Mouse (Mus musculus) thymus, postnatal 14 days (tissue): ENCODE results near the gene Mxi1.

Experiments
- DNase-seq: peaks from one replicate; pipeline ENCODE4 v3.0.0; 2021

Mxi1 gene

DNA sequence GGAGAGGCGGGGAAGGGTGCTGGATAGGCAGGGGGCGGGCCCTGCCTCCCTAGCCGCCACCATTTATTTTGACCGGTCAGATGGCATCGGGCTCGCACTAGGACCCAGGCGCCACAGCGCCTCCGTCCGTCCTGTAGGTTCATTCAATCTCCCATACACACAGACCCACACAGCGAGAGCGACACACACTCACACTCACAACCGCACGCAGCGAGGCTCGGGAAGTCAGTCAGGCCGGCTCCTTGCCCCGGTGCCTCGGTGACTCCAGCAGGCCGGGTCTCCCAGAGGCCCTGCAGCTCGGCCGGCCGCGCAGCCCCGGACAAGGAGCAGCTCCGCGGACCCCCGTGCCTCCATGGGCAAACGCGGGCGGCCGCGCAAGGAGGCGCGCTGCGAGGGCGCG, at the start of gene Mxi1:
TSS of gene Mxi1 (plus strand) at position 171 of the 400 bp plus-strand sequence.
- peak; percentile 60 for DNase-seq

DNA sequence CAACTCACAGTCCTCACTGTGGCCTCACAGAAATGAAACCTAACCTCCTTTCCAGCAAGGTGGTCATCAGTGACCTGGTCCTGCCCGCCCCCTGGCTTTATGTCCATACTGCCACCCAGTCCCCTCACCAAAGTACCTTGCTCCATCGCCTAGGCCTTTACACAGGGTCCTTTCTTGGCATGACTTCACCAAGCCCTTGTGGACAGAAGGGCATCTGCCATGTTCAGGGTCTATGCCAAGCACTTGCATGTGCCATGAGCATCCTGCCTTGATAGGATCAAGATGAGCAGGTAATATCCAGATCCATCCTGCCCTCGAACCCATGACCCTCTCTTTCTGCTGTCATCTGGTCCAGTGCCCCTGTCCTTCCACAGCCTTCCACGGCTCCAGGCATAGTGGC, 49.5 kb upstream of the Mxi1 start:
- DNase-seq = no peak

DNA sequence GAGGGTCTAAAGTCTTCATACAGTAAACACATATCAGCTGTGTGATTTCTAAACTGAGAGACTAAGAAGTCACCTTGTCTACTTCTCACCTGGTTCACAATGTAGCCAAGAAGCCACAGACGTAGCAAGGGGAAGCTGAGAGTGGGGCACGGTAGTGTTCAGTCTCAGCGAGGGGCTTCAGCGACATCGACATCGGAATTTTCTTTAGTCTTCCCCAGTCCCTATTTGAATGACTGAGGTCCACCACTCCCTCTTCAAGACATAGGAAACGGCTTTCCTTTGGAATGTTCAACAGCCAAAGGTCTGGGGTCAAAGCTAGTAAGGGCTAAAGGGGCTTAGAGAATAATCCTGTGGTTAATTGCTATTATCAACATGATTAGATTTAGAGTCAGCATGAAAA, 48.3 kb upstream of the Mxi1 start:
- no peak for DNase-seq

DNA sequence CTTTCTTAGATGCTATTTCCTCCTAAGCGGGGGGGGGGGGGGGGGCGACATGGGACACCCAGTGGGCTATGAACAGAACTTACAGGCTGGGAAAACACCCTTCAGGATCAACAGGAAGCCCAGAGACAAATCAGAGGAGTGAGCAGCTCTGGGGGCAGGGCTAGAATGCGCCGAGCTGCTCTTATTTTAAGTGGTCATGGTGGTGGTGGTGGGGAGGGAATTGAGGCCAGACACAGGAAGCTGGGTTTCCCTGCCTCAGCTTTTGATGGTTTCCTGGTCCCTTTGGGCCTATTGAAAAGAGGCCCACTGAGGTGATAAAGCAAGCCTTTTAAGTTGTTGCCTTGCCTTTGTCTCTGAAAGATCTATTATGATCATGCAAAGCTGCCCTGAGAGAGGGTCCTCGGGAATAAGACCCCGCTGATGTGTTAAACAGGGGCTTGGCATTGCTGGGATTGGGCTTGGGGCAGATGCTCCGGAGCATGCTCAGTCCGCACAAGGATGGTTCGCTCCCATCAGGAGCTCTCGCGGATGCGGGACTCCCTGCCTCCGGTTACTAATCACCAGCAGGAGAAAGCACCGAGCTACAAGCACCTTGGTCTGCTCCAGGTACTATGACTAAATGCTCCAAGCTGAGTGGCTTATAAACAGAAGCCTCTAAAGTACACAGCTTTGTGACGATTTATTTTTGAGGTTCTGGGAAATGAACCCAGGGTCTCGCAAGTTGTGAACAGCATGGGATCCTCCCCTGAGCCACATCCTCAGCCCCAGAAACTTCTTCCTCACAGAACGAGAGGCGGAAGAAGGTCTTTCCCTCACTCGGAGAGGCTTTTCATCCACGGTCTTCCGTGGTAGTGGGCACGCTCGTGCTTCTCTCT, 46.2 kb upstream of the Mxi1 start:
- DNase-seq = peak; percentile 20

DNA sequence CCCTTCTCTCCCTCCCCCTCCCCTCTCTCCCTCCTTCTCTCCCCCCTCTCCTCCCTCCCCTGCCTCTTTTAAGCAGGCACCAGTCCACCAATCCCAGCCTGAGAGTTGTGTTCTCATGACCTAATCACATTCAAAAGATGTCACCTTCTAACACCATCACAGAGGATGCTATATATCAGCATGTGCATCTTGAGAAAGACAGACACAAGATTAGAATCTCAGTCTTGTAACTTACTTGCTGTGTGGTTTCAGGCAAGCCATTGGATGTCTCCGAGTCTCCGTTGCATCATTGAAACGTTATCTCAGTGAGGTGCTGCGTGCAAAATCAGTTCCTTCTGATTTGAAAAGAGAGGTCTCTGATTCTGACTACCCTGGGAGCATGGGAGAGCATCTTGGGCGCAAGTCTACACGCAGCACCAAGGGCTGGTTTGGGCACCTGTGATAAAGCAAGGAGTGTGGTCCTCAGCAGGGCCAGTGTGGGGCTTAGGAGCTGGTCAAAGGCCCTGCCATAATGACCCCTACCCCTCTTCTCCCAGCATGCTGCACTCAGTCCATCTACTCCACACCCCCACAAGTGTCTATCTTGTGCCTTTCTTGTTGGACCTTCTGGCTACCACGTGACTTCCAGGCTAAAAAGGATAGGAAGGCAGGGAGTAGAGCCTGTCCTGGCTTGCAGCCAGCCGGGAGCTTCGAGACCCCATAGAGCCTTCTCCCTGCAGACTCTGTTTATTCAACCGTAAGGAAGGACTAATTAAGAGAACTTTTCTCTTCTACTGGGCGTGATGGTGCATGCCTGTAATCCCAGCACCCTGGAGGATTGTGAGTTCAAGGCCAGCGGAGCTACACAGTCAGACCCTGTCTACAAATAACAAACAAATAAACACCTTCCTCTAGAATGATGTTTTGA, 45.2 kb upstream of the Mxi1 start:
- no peak for DNase-seq

DNA sequence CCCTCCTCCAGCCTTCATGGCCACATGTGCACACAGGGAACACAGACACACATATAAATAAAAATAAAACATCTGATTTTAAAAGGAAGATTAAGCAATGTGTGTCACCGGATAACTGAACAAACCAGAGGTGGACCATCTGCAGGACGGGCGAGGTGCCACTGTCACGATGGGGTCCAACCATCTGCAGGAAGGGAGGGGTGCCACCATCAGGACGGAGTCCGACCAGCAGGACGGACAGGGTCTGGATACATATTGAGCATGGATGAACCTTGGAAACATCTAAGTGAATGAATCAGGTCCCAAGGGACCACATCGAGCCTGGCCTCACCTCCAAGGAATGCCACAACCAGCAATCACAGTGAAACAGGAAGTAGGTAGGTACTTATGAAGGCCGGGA, 43.0 kb upstream of the Mxi1 start:
- no peak for DNase-seq

DNA sequence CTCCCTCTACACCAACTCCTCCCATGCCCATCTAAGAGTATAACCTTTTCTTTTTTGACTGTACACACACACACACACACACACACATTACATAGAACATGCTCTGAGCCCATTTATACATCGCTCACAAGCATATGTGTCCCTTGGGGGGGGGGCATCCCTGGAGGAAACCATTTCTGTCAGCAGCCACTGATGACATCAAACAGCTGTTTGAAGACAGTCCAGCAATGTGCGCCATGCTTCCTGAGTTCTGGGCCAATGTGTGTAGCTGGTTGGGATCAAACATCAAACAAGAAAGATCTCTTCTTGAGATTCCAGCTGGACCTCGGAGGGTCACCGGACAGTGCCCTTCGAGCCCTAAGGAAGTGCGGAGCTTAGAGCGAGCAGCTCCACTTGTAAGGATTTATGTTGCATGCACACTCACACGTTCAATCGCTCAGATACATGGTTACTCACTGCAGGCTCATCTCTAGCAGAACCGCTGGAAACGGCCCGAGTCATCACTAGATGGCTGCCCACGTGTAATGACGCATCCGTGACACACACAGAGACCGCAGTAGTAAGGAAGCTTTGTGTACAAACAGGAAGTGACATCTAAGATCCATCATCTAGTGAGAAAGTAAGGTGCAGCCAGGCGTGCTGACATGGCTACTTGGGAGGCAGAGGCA, 37.1 kb upstream of the Mxi1 start:
- no peak for DNase-seq

DNA sequence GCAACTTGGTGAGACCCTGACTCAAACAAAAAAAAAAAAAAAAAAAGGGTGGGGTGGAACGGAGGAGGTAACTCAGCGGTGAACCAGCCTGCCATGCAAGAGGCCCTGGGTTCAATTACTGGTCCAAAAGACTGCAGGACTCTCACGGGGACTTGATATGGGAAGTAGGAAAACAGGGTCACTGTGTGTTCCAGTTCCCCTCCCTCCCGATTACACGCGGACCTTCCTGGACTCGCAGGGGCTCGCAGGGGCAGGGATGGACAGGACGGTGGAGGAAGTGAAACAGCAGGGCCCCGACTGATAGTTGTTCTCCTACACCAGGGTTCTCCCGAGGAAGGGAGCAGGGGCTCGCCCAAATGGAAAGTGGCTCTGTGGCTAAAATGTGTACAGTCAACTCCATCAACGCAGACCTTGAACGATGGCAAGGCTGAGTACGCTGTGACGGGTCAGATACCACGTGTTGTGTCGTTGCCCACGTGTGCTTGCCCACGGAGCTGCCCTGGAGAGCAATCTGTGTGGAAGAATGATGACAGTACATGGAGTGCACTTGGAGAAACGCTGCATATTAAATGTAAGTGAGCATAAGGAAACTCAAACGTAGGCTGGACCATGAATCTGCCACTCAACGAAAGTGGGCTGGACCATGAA, 36.4 kb upstream of the Mxi1 start:
- DNase-seq = no peak

DNA sequence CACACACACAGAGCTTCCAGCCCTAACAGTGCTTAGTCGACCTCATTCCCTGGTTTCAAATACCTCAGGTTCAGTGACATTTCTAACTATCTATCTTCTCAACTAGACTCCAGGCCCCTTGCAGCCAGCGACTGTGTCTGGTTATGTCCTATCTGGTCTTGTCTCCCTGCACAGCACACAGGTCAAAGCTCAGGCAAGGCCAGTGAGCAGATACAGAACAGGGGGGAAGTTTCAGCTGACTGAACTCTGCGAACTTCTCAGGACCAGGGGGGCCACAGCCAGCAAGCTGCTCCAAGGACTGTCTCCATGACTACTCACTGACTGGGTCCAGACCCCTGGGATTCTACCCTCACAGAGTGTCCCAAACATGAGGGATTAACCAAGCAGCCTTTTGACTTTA, 35.1 kb upstream of the Mxi1 start:
- no peak for DNase-seq

DNA sequence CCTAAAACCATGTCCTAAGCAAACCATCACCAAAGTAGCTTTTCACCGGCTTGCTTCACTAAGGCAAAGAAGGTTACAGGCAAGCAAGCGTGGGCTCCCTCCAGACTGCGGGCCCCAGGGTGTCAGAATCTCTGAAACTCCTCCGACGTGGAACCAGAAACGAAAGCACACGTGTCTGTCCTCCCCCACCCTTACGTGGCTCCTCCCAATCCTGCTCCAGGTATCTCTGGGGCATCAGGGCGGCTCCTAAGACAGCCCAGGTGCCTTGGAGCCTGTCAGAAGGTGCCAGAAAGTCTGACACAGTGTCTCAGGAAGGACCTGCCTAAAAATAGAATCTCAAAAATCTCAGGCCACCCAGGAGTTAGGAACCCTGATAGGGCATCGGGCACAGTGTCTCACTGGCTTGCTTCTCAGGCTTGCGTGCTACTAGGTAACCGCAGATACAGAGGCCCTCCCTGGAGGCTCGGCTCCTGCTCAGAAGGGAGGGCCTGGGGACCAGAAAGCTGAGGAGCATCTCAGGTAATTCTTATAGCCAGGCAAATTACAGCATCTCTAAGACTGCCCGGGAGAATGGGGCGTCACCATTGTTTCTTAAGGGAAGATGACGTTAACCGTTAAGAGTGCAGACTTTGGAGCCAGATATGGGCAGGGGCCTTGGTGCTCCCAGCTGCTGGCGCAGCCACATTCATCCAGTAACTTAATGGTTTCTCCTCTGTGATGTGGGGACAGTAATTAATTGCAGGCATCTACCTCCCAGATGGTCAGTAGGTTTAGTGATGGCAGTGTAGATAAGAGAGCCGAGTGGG, 33.2 kb upstream of the Mxi1 start:
- no peak for DNase-seq

DNA sequence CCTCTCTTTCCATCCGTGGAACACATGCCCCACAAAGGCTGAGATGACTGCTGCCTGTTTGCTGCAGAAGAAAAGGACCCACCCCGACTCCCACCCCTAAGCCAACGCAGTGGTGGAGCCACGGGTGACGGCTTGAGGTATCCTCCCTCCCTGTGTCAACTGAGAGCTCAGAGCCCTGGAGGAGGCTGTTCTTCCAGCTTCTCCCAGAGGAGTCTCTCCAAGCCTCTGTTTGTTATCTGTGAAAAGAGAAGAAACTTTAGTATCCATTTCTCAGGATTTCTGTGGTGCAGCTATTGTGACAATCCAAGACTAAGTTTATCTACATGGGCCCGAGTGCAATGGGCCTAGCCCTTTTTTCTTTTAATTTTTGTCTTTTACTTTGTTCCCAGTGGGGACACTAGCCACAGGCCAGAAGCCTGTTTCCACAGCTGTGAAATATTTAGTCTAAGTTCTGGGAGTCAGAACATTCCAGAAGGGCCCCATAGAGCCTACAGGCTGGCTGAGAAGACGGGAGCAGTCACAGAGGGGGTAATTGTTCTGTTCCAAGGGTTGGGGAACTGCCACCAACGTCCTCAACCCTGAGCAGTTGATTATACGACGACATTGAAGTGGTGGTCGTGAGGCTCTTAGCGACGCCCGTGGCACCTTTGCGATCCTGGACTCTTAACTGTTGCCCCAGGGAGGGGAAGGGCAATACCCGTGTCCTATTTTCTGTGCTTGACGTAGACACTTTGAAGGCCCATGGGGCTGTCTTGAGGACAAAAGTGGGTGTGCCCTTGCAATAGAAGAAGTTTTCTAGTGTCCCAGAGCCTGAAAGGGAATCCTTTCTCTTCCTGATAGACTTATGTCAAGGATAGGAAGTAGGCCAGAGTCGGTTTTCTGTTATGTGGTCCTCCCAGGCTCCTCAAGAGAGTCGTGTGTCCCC, 31.6 kb upstream of the Mxi1 start:
- DNase-seq = no peak

DNA sequence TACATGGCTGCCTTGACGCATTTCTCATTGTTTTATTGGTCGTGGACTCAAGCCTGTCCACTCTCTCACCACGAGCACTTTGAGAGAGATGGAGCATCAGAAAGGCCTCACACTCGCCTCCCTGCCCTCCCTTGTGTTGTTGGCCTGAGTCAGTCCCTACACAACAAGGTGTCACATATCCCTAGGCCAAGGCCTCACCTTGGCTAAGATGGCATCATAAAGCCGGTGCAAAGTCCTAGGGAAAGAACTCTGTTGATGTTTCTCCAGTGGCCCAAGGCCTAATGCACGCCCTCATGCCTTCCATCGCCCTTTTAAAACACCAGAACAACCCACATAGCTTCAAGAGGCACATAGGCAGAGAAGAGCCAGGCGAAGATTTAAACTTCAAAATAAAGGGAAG, 30.1 kb upstream of the Mxi1 start:
- DNase-seq = no peak

DNA sequence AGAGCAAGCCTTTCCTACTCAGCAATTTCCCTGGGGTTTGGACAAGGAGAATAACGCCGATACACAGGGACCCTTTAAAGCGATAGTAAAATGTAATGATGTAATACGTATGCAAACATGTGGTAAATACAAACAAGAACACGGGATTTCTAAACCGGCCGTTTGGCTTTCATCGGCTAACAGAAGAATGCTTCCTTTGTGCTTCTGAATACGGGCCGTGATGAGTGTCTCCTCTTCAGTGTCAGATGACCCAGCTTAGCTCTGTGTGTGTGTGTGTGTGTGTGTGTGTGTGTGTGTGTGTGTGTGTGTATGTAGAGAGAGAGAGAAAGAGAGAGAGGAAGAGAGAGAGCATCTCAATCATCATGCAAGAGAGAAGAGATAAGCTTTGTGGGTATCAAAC, 27.7 kb upstream of the Mxi1 start:
- DNase-seq = no peak

DNA sequence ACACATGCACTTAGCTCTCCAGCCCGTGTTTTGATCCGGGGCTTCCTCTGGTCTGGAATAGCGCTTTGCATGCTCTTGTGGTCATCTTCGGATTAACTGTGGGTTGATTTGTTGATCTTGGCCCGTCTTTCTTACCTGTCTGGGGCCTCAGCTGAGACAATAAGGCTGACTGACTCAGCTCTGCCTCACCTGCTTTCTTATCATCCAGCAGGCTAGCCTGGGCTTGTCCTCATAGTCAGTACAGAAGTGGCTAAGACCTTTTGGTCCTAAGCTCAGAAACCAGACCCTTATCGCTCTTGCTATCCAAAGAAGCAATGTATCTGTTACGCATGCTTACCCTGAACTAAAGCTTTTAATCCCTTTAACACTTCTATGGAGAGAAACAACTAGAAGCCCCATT, 26.6 kb upstream of the Mxi1 start:
- no peak for DNase-seq

DNA sequence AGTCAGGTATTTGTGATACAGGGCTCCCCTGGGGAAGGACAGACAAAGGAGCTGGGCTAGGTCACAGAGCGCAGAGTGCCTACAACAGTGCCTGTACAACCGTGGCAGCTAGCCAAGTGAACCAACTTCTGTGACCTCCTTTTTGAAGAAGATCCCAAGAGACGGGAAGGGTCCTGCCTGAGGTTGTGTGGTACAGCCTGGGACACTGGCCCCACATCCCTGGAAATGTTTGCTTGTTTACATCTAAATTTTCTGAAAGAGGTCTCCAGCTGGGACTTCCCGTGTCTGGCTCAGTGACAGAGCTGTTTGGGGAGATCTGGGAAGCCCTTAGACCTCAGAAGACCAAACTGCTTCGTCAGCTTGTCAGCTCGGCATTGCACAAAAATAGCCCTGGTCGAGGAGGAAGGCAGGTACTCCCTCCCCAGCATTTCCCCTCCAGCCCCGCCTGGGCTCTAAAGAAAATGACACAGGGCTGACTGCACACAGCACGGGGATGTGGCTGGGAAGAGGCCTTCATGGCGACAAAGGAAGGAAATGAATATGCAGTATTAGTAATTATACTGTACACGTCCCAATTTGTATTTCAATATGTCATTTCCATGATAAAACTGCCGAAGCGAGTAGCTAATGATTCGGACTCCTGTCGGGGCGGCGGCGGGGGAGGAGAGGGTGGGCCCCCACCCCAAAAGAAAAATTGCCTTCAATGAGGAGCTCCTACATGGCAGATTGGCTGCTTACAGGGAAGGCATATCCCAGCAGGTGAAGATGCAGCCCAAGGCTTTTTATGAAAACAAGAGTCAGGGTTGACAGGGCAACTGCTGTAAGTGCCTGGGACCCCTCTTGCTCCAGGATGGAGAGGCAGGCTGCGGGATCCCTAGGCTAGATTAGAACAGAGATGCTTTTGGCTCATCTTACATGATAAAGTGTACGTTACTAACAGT, 25.8 kb upstream of the Mxi1 start:
- no peak for DNase-seq

DNA sequence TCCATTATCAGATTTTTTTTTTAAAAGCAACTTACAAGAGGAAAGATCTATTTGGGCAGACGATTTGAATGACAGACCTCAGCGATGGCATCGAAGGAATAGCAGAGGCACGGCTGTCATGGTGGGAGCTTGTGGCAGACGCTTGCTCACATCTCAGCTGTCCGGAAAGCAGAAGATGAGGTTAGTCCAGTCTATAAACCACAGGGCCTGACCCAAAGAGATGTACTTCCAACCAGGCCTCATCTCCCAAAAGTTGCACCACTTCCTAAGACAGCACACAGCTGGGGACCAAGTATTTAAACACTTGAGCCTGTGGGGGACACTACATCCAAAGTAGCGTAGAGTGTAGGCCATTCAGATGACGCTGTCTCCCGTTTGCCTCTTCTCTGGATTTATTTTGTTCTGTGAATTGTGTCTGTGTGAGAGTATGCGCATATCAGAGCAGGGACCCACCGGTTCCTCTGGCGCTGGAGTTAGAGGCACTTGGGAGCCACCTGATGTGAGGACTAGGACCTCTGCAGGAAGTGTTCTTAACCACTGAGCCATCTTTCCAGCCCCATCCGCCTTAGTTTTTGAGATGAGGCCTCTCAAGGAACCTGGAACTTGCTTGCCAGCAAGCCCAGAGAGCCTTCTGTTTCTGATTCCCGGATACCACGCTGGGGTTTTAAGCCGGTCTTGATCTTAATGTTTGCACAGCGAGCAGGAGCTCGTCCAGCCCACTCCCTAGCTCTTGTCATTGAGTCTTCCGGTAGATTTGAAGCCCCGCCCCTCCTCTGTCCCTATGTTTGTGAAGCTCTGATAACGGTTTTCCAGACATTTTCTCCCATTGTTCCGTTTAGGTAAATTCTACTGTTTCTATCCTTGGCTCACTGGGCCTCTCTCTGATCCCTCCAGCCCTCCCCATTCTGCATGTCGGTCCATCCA, 13.7 kb upstream of the Mxi1 start:
- DNase-seq = no peak

DNA sequence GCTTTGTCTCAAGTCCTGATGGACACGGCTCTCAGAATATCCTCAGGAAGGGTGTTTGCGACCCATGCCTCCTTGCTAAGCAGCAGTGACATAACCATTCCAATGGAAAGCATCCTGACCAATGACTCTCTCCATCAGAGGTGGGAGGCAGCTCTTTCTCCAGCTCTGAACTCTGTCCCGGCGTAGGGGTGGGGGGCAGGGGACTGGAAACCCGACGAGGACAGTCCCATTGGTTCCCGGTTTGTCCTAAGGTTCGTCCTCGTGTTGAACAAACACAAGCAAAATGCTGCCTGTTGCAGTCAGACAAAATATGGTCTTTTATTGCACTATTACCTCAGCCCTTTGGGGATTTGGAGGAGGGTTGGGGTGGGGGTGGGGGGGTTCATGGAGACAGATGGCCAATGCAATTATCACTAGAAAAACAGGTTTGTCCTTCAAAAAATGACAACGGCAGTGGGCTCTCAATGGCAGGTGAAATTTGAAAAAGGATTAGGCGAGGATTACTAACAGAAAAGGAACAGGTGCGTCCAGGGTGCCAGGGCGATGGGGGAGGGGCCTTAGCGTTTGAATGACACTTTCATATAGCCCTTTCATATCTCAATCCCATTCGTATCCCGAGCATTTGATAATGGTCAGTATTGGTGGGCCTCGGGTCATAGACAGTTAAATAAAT, 11.0 kb upstream of the Mxi1 start:
- peak; percentile 29 for DNase-seq

DNA sequence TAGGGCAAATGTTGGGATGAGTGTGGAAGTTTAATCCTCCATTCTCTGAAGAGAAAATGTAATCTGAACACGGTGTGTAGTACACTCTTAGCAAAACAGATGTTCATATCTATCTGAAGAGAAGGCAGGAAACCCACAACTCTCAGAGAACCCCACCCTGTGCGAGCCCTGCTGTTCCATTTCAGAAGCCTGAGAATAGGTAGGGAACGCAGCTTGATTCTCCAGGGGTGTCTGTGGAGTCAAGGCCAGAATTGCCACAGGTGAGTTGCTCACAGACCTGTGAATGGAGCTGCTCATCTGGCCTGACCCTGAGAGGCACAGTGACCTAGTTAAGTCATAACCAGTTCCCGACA, 10.5 kb upstream of the Mxi1 start:
- peak; percentile 41 for DNase-seq
